Mouse (Mus musculus): Measurements from ENCODE around the gene Vegfb.

Gene Vegfb

GRCm38 (mm10) chr19:6939106-6940002 is 48.1 kb downstream of the Vegfb start:
- DNase-seq, result no peak

- peak; percentile 4 for DNase-seq
Observed at GRCm38 (mm10) chr19:6937541-6938465, 49.6 kb downstream of the Vegfb start.

- DNase-seq, result no peak
Observed at GRCm38 (mm10) chr19:6936299-6936698, 51.2 kb downstream of the Vegfb start.

GRCm38 (mm10) chr19:6934195-6934977 is 53.1 kb downstream of the Vegfb start, which contains the start of gene Kcnk4:
TSS of gene Kcnk4 (minus strand) at chr19:6934515.
- no peak for DNase-seq

GRCm38 (mm10) chr19:6933436-6934194 is 53.8 kb downstream of the Vegfb start:
- peak; percentile 65 for DNase-seq

GRCm38 (mm10) chr19:6933102-6933435 is 54.4 kb downstream of the Vegfb start:
- no peak for DNase-seq

All from right cerebral cortex, postnatal 14 days (tissue).